Mouse (Mus musculus) embryo, embryonic 10 days (tissue): Measurements from ENCODE around the gene Gm45140.

Source experiments
- DNase-seq: peaks from one replicate; pipeline ENCODE4 v3.0.0-alpha.2; 2015; ENCODE audit warnings: low spot score

Gm45140 gene

GRCm38 (mm10) chr6:87845031-87845695 is 9.6 kb upstream of the Gm45140 start:
- DNase-seq: no peak

DNA sequence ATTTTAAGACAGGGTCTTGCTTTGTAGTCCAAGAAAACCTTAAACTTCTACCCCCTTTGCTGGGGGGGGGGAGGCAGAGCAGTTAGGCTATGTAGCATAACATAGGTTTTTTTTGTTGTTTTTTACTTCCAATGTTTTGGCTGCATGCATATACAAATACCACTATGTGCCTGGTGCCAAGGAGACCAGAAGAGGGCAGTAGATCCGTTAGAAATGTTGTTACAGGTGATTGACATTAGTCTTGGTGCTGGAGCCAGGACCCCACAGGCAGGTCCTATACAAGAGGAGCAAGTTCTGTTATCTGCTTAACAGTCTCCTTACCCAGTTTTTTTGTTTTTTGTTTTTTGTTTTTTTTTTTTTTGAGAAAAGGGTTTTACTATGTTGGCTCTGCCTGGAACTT is 6.7 kb upstream of the Gm45140 start:
- DNase-seq: peak; percentile 42

GRCm38 (mm10) chr6:87841635-87842034 is 6.0 kb upstream of the Gm45140 start:
- DNase-seq: no peak

- no peak for DNase-seq
Measured at GRCm38 (mm10) chr6:87839797-87840341, 4.3 kb upstream of the Gm45140 start.

- DNase-seq: peak; percentile 98
Measured at GRCm38 (mm10) chr6:87838551-87839197, 3.1 kb upstream of the Gm45140 start, which contains the start of gene Isy1. TSS of gene Isy1 (minus strand) at chr6:87838798.

DNA sequence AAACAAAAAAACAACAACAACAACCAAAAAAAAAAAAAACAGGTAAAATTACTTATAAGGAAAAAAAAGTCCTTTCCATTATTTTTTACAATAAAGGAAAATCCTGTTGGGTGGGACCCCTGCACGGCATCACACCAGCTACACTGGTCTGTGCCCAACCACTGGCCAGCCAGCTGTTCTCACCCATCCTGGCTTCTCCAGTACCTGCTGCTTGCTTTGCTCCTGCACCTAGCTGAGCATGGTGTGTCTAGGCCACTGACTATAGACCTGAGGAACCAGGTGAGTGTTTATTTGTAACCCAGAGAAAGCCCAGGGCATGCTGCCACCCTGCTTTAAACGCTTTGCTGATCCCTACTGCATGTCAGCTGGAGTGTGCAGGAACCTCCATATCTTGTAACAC is 15.2 kb downstream of the Gm45140 start:
- DNase-seq: no peak

GRCm38 (mm10) chr6:87814486-87814885 is 21.1 kb downstream of the Gm45140 start:
- no peak for DNase-seq

DNA sequence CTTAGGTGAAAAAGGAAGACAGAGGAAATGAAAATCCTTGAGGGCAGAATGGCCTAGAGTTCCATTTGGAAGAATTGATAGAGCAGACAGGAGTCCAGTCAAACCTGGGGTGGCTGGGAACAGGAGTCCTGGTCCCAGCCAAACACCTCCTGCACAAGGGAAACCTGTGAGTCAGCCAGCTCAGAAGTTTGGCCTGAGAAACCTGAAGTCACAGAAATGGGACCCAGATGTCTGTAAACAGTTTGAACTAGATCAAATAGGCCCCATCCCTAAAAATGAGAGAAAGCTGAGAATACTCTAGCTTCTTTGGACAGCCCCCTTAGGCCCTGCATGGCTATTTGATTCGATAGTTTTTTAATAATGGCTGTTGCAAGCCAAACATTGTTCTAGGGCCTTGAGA is 22.9 kb downstream of the Gm45140 start:
- DNase-seq: no peak

DNA sequence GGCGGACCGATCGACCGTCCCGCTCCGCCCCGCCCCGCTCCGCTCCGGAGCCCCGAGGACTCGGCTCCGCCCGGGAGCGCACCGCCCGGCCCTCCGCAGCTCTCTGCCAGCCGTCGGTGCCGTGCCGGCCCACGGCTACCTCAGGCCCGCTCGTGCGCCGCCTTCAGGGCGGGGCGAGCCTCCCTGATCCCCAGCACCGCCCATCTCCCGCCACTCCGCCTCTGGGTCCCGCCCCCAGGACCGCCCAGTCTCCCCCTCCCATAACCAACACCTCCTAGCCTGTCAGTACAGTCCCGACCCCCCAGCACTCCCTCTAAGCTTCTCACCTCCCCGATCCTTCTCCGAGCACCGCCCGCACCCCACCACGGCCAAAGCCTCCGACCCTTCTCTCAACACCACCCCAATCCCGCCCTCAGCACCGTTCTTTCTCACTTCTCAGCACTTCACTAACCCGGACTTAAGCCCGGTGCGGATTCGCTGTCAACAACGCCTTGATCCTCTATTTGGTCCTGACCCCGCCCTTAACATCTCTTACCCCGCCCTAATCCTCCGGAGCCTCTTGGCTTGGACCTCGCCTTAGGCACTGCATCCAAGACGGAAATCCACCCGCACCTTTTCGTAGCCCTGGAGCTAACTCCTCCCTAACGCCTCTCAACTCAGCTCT is 23.8 kb downstream of the Gm45140 start, which contains the start of gene Rab43:
Gene Rab43 (minus strand): TSS at position 490 of the 664 bp plus-strand sequence.
- DNase-seq: peak; percentile 91

DNA sequence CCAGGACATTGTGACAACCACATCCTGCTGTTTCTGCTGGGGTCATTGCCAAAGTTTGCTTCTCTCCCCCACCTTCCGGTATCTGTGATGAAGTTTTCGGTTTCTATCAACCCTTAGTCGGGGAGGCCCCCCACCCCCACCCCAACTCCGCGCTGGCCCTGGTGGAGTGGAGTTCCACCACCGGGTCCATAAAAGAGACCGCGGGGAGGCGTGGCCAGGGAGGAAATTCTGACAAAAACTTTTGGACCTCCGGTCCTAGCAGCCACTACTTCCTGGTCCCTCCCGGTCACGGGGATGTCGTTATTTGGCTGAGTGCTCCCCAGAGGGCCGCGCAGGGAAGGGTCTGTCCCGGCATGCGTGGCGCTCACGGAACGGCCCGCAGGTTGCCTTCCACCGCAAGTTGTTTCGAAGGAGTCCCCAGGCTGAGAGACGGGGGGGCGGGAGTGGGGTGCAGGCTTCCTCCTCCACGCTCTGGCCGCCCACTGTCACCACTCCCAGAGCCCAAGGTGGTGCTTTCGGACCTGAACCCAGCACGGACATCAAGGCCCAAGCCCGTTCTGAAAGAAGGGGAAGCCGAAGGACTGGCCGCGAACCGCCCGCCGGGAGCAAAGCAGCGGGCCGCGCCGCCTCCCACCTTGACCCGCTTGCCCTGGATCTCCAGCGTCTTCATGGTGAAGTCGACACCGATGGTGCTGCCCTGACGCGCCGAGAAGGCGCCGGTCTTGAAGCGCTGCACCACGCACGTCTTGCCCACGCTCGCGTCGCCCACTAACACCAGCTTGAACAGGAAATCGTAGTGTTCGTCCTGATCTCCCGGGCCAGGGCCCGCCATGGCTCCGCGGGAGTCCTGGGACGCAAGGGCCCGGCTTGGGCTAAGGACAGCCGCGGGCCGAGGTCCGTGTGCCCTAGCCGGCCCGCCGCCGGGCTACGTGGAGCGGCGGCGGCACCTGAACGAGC is 24.6 kb downstream of the Gm45140 start:
- DNase-seq: peak; percentile 54

GRCm38 (mm10) chr6:87810311-87810710 is 25.3 kb downstream of the Gm45140 start:
- no peak for DNase-seq

GRCm38 (mm10) chr6:87809651-87810161 is 25.9 kb downstream of the Gm45140 start:
- DNase-seq: no peak

DNA sequence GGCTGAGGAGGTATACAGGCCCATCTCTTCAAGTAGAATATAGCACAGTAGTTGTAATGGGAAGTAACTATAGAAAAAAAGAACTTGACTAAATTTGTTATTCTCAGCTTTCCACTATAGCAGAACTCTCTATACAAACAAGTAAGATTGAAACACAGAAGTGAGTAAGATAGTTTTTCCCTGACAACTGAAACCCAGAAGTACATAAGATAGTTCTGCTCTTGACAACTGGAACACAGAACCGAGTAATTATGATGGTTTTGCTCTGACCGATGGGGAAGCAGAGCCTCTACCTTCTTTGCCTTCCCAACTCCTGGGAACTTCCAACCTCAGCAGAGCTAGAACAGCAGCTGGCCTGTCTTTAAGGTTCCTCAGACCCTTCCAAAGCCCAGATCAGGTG is 26.5 kb downstream of the Gm45140 start:
- DNase-seq: no peak

DNA sequence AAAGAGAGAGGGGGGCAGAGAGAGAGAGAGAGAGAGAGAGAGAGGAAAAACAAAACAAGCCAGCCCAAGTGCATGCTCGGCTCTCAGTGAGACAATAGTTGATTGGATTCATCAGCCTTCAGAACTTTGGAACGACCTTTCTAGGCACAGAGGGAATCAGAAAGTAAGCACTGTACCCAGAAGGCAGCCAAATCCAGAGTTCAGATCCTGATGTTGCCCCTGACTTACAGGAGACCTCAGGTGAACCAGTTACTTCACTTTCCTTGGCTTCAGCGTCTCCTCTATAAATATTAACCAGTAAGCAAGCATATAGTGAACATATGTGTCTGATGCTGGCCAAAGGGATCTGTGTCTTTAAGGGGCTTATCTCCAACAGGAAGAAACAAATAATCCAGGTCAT is 27.1 kb downstream of the Gm45140 start:
- DNase-seq: no peak

- no peak for DNase-seq
Measured at GRCm38 (mm10) chr6:87807735-87808440, 27.7 kb downstream of the Gm45140 start.

GRCm38 (mm10) chr6:87806857-87807256 is 28.7 kb downstream of the Gm45140 start:
- DNase-seq: no peak

GRCm38 (mm10) chr6:87806028-87806427 is 29.6 kb downstream of the Gm45140 start:
- no peak for DNase-seq

DNA sequence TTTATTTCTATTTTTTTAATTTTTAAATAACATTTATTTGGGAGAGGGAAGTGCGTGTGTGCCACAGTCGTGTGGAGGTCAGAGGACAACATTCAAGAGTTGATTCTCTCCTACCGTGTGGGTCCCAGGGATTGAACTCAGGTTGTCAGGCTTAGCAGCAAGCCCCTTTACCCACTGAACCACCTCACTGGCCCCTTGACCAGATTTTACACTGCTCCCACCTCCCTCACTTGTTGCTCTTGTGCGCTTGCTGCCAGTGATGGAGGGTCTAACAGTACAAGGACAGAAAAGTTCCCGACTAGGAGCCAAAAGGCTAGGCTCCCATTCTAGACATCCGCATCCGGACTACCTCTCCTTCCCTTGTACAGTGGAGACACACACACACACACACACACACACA is 30.1 kb downstream of the Gm45140 start:
- DNase-seq: no peak

- DNase-seq: no peak
Measured at GRCm38 (mm10) chr6:87804886-87805285, 30.7 kb downstream of the Gm45140 start.

DNA sequence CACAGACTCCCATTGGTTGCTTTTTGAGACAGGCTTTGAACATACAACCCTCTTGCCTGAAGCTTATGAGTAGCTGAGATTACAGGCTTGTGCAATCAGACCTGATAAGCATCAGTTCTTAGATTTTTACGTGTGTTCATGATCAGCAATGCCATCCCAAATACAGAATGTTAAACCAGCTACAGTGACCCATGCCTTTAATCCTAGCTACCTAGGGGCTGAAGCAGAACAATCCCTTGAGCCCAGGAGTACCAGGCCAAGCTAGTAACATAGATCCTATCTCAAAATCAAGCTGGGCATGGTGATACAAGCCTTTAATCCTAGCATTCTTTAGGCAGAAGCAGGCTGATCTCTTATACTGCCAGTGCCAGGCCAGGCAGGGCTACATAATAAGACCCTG is 31.6 kb downstream of the Gm45140 start:
- no peak for DNase-seq

DNA sequence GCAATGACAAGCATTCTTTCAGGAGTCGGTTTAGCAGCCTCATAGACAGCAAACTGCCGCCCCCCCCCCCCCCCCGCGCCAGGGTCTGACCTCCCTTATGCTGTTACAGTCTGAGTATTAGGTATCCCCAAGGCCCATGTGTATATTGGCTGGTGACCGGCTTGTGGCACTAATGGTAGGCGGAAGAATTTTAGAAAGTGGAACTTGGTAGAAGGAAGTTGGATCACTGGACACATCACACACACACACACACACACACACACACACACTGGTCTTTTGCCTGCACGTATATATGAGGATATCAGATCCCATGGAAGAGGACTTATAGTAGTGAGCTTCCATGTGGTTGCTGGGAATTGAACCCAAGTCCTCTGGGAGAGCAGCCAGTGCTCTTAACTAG is 33.1 kb downstream of the Gm45140 start:
- DNase-seq: no peak
